Mouse (Mus musculus): ENCODE data around the gene Limk2.

DNA sequence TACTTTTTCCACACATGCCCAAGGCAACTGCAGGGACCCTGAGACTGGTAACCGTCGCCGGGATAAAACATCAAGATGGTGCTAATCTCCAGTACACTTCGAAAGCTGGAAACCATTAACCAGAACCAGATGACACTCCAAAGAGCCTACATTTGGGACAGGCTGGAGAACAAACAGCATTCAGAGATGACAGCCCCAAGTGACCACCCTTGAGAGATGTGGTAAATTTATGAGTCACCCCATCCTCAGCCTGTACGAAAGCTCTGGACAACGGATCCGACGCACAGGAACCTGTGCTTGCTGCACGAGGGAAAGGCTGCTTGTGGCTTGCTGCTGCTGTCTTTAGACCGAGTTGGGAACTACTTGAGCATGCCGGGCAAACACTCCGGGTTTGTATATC lies 34.2 kb downstream of the Limk2 start:
- TF ChIP-seq POLR2A (IDR thresholded peaks at IDR 0.05; ENCODE audit: borderline replicate concordance, low read depth, low read length) (no peak), CTCF (IDR thresholded peaks at IDR 0.05; ENCODE audit: low read depth, low read length) (no peak)
